Mouse (Mus musculus): ENCODE measurements around the gene Ptpn5.
A peak's percentile ranks its signal among the peaks of the same experiment; 100 is the strongest.

Ptpn5 gene

DNA sequence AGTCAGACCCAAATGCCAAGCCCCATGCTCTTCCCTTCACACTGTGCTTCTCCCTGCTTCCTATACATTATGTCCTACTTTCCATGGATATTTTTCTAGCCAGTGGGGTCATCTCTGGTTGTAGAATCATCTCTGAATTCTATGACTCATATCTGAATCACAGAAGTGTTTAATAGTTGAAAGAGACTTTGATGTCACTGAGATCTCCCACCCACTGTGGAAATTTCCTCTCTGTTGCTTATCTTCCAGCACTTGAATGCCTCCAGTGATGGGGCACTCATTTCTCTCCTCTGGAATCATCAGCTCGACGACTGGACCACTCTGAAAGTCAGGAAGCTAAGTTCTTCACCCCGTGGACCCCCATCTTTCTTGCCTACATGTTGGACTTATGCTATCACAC, 22.4 kb downstream of the Ptpn5 start:
- DNase-seq (ENCODE audit: low spot score), result no peak

DNA sequence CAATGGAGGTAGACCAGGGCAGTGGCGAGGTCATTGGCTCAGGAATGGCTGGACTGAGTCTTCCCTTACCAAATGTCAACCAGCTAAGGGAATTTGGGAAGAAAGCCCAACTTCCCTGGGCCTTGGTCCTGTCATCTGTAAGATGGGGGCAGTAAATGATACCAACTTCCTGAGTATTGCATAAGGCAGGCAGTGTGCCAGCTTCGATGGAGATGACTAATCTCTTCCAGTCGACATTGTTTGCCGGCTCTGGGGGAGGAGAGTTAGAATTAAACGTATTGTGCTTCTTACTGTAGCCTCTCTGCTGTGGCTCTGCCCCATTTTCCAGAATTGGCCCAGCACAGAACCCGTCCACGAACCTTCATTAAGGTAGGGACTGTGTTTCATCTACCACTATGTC, 23.0 kb downstream of the Ptpn5 start:
- peak; percentile 64 for DNase-seq (ENCODE audit: low spot score)

DNA sequence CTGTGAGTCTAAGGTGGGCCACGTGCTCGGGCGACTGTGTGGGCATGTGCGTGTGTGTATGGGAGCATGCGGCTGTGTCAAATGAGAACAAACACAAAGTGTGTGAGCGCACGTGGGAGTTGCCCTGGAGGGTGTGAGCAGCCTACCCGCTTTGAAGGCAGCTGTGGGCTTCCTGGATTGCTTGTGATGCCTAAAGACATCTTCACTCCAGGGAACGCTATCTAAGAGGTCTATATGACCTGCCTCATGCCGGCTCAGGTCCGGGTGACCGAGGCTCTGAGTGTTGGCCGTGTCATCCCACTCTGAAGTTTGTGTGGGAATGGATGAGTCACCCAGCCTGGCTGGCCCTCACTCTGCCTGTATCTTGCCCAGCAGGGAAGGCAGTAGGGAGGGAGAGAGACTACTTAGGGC, 24.7 kb downstream of the Ptpn5 start:
- DNase-seq (ENCODE audit: low spot score), result peak; percentile 39

DNA sequence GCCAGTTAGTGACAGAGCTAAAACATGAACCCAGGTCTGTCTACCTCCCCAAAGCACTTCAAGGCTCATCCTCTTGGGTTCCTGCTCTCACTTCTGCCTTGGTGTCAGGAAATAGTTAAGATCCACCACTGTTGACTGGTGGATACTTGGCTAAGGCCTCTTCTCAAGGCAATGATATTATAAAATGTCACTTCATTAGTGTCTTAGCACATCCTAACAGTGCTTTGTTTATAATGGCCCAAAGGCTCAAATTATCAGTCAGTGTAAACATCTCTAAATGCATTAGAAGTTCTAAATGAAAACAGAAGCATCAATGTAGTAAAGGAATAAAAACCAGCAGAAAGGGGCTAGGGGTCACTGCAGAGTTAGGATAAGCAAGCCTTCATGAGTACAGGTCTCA, 26.5 kb downstream of the Ptpn5 start:
- DNase-seq (ENCODE audit: low spot score), result no peak

- DNase-seq (ENCODE audit: low spot score), result no peak
Observed at GRCm38 (mm10) chr7:47103671-47104414, 29.6 kb downstream of the Ptpn5 start.

- no peak for DNase-seq (ENCODE audit: low spot score)
Observed at GRCm38 (mm10) chr7:47102970-47103369, 30.5 kb downstream of the Ptpn5 start.

DNA sequence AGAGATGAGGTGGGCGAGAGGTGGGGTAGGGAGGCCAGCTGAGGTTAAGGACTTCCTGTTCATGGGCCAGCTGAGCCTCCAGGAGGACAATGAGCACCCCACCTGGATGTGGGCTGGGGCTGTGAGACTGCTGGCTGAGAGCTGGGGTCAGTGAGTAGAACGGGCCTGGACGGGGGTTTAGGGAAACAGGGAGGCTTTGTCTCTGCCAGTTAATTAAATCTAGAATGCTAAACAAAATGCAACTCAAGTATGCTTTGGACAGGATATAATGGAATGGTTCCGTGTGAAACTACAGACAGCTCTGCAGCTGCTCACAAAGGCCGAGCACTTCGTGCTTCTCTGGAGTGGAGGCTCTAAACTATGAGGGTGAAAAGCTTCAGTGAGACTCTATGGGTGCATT, 32.9 kb downstream of the Ptpn5 start:
- no peak for DNase-seq (ENCODE audit: low spot score)

DNA sequence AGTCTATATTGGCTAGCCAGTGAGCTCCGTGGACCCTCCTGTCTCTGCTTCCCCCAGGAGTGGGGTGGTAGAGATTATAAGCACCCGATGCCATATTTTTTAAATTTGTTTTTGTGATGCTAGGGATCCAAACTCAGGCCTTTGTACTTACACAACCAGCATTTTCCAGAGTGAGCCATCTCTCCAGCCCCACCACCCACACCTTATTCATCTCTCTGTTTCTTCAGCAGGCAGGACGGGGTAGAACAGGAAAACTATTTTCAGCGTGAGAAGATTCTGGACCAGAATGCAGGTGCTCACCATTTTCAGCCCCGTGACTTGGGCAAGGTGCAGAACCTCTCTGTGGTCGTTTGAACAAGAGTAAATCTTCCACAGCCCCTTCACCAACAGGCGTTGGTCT, 34.2 kb downstream of the Ptpn5 start:
- DNase-seq (ENCODE audit: low spot score), result no peak

GRCm38 (mm10) chr7:47098044-47098443, 35.4 kb downstream of the Ptpn5 start:
- DNase-seq (ENCODE audit: low spot score), result no peak

DNA sequence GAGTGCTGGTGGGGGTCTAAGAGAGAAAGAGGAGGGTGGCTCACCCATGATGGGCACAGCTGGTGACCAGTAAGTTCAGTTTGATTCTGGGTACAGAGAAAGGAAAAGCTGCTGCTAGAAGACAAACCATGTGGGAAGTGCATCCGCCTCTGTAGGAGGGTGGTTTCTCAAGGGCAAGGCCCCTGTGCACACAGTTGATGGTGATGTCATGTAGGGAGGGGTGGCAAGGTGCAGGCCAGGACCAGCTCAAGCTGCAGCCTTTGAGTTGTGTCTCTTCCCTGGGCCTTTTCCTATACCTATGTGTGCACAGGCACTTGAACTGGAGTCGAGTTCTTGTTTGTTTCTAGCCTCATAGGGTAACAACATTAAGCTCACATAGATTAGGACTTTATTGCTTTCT, 38.5 kb downstream of the Ptpn5 start:
- DNase-seq (ENCODE audit: low spot score), result no peak

- no peak for DNase-seq (ENCODE audit: low spot score)
Observed at GRCm38 (mm10) chr7:47093935-47094334, 39.5 kb downstream of the Ptpn5 start.

DNA sequence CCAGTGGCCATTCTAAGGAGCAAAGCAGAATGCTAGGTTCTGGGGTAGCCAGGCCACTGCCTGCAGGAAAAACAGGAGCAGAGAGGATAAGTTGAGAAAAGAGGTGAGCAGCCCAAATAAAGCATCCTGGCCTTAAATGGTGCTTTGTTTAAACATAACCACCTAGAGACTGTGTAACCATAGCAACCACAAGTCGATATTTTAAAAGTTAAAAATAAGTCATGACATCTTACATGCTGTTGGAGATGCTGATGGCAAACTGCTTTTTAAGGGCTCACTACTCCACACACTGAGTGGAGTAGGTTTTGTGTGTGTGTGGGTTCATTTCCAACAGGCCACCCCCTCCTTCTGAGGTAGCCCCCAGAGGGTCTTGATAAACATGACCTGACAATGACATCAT, 48.4 kb downstream of the Ptpn5 start:
- DNase-seq (ENCODE audit: low spot score), result no peak

GRCm38 (mm10) chr7:47081277-47081676, 52.2 kb downstream of the Ptpn5 start:
- DNase-seq (ENCODE audit: low spot score), result peak; percentile 87

DNA sequence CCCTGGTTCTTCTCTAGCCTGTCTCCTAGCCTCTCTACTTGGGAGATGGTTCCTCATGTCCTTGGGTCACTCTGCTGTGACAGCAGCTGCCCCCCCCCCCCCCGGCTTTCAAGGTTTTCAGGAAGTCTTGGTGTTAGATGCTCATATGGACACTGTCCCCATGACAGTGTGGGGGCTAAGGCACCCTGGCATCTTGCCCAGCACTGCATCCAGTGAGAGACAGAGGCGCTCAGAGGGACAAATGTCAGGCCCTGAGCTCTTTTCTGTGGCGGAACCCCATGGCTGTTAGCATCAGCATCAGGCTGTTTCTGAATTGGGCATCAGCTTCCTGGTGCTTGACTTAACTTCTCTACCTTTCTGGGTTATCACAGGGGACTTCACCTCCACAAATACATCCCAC, 52.6 kb downstream of the Ptpn5 start:
- DNase-seq (ENCODE audit: low spot score), result no peak

DNA sequence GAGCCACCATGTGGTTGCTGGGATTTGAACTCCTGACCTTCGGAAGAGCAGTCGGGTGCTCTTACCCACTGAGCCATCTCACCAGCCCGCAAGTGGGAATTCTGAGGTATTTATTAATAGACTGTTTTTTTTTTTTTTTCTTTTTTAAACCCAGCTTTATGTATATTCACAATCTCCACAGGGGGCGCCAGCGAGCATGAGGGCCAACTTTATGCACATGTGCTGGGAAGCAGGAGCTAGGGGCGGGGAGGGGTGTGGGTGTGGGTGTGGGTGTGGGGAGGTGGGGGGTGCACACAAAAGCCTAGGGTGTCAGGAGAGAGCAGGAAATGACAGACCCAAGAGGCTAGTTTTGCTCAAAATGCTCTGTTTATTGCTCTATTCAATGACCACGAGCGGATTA, 56.0 kb downstream of the Ptpn5 start:
- DNase-seq (ENCODE audit: low spot score), result no peak

GRCm38 (mm10) chr7:47076729-47077128, 56.8 kb downstream of the Ptpn5 start:
- no peak for DNase-seq (ENCODE audit: low spot score)

GRCm38 (mm10) chr7:47076193-47076592, 57.3 kb downstream of the Ptpn5 start:
- DNase-seq (ENCODE audit: low spot score), result no peak

- no peak for DNase-seq (ENCODE audit: low spot score)
Observed at GRCm38 (mm10) chr7:47073536-47074521, 59.7 kb downstream of the Ptpn5 start.

DNA sequence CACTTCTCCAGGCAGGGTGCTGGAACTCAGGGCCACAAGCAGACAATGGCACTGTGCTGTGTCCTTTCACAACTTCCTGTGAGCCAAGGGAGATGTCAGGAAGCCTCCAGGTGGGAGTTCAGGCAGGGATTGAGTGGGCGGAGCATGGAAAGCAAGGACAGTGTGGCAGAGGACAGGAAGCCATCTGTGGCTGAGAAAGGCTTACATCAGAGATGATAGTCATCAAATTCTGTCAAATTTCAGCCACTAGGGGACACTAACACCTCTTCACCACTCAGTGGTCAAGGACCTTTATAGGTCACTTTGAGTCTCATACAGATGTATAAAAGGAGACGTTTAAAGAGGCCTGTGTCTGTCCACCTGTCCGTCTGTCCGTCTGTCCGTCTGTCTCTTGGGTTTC, 60.9 kb downstream of the Ptpn5 start:
- DNase-seq (ENCODE audit: low spot score), result no peak

DNA sequence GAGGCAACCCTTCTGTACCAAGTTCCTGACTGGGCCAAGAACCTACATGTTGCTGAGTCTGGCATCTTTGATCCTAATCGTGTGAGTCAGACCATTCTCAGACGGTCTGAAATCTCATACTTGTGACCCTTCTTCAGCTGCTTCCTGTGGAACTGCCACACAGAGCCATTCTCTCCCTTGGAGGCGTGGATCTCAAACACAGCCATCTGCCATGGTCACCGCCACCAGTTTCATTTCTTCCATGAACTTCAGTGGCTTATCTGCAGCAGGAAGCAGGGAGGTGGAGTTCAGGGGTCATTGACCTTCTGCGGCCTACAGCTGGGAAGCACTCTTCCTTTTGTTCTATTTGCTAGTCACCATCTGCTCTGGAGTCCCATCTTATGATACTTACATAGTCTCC, 65.6 kb downstream of the Ptpn5 start:
- no peak for DNase-seq (ENCODE audit: low spot score)

- no peak for DNase-seq (ENCODE audit: low spot score)
Observed at GRCm38 (mm10) chr7:47066942-47067341, 66.5 kb downstream of the Ptpn5 start.

- DNase-seq (ENCODE audit: low spot score), result no peak
Observed at GRCm38 (mm10) chr7:47061560-47061959, 71.9 kb downstream of the Ptpn5 start.

- no peak for DNase-seq (ENCODE audit: low spot score)
Observed at GRCm38 (mm10) chr7:47059339-47059738, 74.1 kb downstream of the Ptpn5 start.

Measured in layer of hippocampus, adult 11-12 months (tissue).